16 mouse cellular contexts compared by ENCODE assay signal in genomic region chr6:30263053-30263452, GRCm38 (mm10). TPM values are rescaled to one million over a fixed set of nuclear protein-coding genes. Genes with fewer than 3 reads are reported as not detected.
A peak's percentile ranks its signal among the peaks of the same experiment; 100 is the strongest.
DNase-seq lines count a peak whose midpoint lies in the region; ATAC-seq lines count a peak whose summit lies in the region.
"Had no signal": no experiment of that assay in that cellular context is flagged by ENCODE, and none has a peak within 500 bp of the region (broad histone marks: within the 10 kb centered on the region; RNA-seq: fewer than 3 reads in every experiment).

No protein-coding gene starts in this region.

- H3K4me3 ChIP-seq in embryonic facial prominence, embryonic 14.5 days (ENCODE audit: low read depth, low read length), result no peak overlapping the region
- no peak overlapping the region for H3K4me3 ChIP-seq in embryonic facial prominence, embryonic 10.5 days
- H3K4me3 ChIP-seq: embryonic facial prominence, embryonic 12.5 days; forebrain, embryonic 13.5 days; midbrain, embryonic 10.5 days; neural tube, embryonic 12.5 days had no signal

- H3K36me3 ChIP-seq in embryonic facial prominence, embryonic 14.5 days (ENCODE audit: control insufficient read depth, insufficient read depth, low read length), result peaks cover 65% of the 10 kb centered on the region
- peaks cover 86% of the 10 kb centered on the region for H3K36me3 ChIP-seq in embryonic facial prominence, embryonic 10.5 days (replicated peaks)

- no peaks in the 10 kb centered on the region for H3K9me3 ChIP-seq in embryonic facial prominence, embryonic 14.5 days (ENCODE audit: control insufficient read depth, low read length)
- H3K9me3 ChIP-seq in embryonic facial prominence, embryonic 10.5 days, result no peaks in the 10 kb centered on the region
- H3K9me3 ChIP-seq: embryonic facial prominence, embryonic 12.5 days; forebrain, embryonic 13.5 days; midbrain, embryonic 10.5 days; neural tube, embryonic 12.5 days had no signal

- DNase-seq in embryonic facial prominence, embryonic 14.5 days (ENCODE audit: low spot score), result peak; percentile 52
- no peak for DNase-seq in embryonic facial prominence, embryonic 10.5 days (ENCODE audit: low spot score)
- DNase-seq in kidney, postnatal 10 days, result peak; percentile 65
- DNase-seq in kidney, adult 9 months, result no peak
- DNase-seq in urinary bladder, postnatal 14 days (ENCODE audit: low spot score), result peak; percentile 40
- no peak for DNase-seq in urinary bladder, postnatal 25 days (ENCODE audit: low spot score)
- no peak for DNase-seq in spleen, adult 18-20 months
- DNase-seq in layer of hippocampus, postnatal 36 days, result no peak
- DNase-seq: cerebellum, adult 9-11 months; gastrocnemius, postnatal 25 days; thymus, postnatal 14 days had no signal

- H3K4me2 ChIP-seq in embryonic facial prominence, embryonic 14.5 days (ENCODE audit: low read depth, low read length), result no peak overlapping the region
- H3K4me2 ChIP-seq: embryonic facial prominence, embryonic 12.5 days; forebrain, embryonic 13.5 days; hindbrain, embryonic 14.5 days; neural tube, embryonic 12.5 days had no signal

- H3K4me1 ChIP-seq in embryonic facial prominence, embryonic 14.5 days (ENCODE audit: control insufficient read depth, insufficient read depth, low read length), result peaks cover 5% of the 10 kb centered on the region; the same call in 1 of the 2 replicates
- no peaks in the 10 kb centered on the region for H3K4me1 ChIP-seq in embryonic facial prominence, embryonic 10.5 days
- H3K4me1 ChIP-seq: embryonic facial prominence, embryonic 12.5 days; forebrain, embryonic 13.5 days; midbrain, embryonic 10.5 days; neural tube, embryonic 12.5 days had no signal

- no peak for ATAC-seq in embryonic facial prominence, embryonic 14.5 days (ENCODE audit: low read depth)
- ATAC-seq: forebrain, embryonic 13.5 days had no signal

- WGBS in embryonic facial prominence, embryonic 14.5 days, result 63% methylated on average over 4 of the region's 4 CpGs
- 95% methylated on average over 4 of the region's 4 CpGs for WGBS in embryonic facial prominence, embryonic 10.5 days

- no peak overlapping the region for H3K27ac ChIP-seq in embryonic facial prominence, embryonic 14.5 days (replicated peaks; ENCODE audit: low read depth, low read length)
- no peak overlapping the region for H3K27ac ChIP-seq in embryonic facial prominence, embryonic 10.5 days (replicated peaks)
- H3K27ac ChIP-seq: embryonic facial prominence, embryonic 12.5 days; forebrain, embryonic 13.5 days; hindbrain, embryonic 14.5 days; midbrain, embryonic 10.5 days; neural tube, embryonic 12.5 days had no signal

- no peak overlapping the region for H3K9ac ChIP-seq in embryonic facial prominence, embryonic 14.5 days (ENCODE audit: low read depth, low read length)
- H3K9ac ChIP-seq: embryonic facial prominence, embryonic 12.5 days; forebrain, embryonic 13.5 days; hindbrain, embryonic 14.5 days; neural tube, embryonic 12.5 days had no signal

- no peaks in the 10 kb centered on the region for H3K27me3 ChIP-seq in embryonic facial prominence, embryonic 14.5 days (replicated peaks; ENCODE audit: control insufficient read depth, insufficient read depth, low read length)
- no peaks in the 10 kb centered on the region for H3K27me3 ChIP-seq in embryonic facial prominence, embryonic 10.5 days (replicated peaks; ENCODE audit: low read depth, poor library complexity, severe bottlenecking)
- H3K27me3 ChIP-seq: embryonic facial prominence, embryonic 12.5 days; forebrain, embryonic 13.5 days; neural tube, embryonic 12.5 days had no signal

RNA-seq across cellular contexts. Expression of gene Ube2h, which starts 41.3 kb away (rescaled TPM):
- polyA plus RNA-seq in embryonic facial prominence, embryonic 14.5 days (2014; fragmentation: Nextera tagmentation; extraction: Ambion mirVana), result 51.5 and 53.1 TPM in 2 replicates
- 34.0 and 35.4 TPM in 2 replicates for polyA plus RNA-seq in embryonic facial prominence, embryonic 10.5 days (2016; fragmentation: Nextera tagmentation; extraction: Ambion mirVana)
- 10 to 100 TPM; 88.1 to 93.9 TPM for total RNA-seq in layer of hippocampus, postnatal 36 days (2021)

Comparison
In these comparisons a context has a peak if more than half of its experiments do, and no peak if none do; other contexts are left out.
1. DNase-seq: peak in embryonic facial prominence, embryonic 14.5 days (single experiment), kidney, postnatal 10 days (single experiment) and urinary bladder, postnatal 14 days (single experiment); none in embryonic facial prominence, embryonic 10.5 days (single experiment), kidney, adult 9 months (single experiment), urinary bladder, postnatal 25 days (single experiment), spleen, adult 18-20 months (0 of 2) and layer of hippocampus, postnatal 36 days (0 of 2).